Mouse (Mus musculus) liver, embryonic 11.5 days (tissue): ENCODE results near the gene Fbxl8. TPM values are rescaled to one million over a fixed set of nuclear protein-coding genes. Genes with fewer than 3 reads are reported as not detected.

Experiments used
- ATAC-seq: fragments of 200-750 bp; cut with Nextera tagmentation; replicated peaks from 2 replicates; pipeline ENCODE4 v1.8.0; 2017; ENCODE audit warnings: moderate number of reproducible peaks, mild to moderate bottlenecking, moderate TSS enrichment, moderate library complexity; ENCODE audit not compliant: low FRiP score
- DNase-seq: peaks from one replicate; pipeline ENCODE4 v3.0.0-alpha.2; 2017; ENCODE audit warnings: low spot score
- H3K27ac ChIP-seq: fragments of 300-500 bp; sonication (generic); 2 replicates; pipeline ENCODE4 v1.5.1; 2014; ENCODE audit warnings: mild to moderate bottlenecking, low read depth, low read length, control low read depth
- H3K27me3 ChIP-seq: fragments of 300-500 bp; sonication (generic); replicated peaks from 2 replicates; pipeline ENCODE4 v1.6.1; 2014; ENCODE audit warnings: low read length, mixed read lengths; ENCODE audit not compliant: control insufficient read depth, insufficient read depth
- H3K36me3 ChIP-seq: fragments of 300-500 bp; sonication (generic); 2 replicates; pipeline ENCODE4 v1.6.1; 2014; ENCODE audit warnings: mild to moderate bottlenecking, low read length, moderate library complexity, mixed read lengths; ENCODE audit not compliant: control insufficient read depth, insufficient read depth
- H3K4me1 ChIP-seq: fragments of 300-500 bp; sonication (generic); replicated peaks from 2 replicates; pipeline ENCODE4 v1.6.1; 2014; ENCODE audit warnings: low read length, mixed read lengths; ENCODE audit not compliant: control insufficient read depth, insufficient read depth
- H3K4me2 ChIP-seq: fragments of 300-500 bp; sonication (generic); 2 replicates; pipeline ENCODE4 v1.6.1; 2014; ENCODE audit warnings: mild to moderate bottlenecking, control low read depth, moderate library complexity
- H3K4me3 ChIP-seq: fragments of 300-500 bp; sonication (generic); 2 replicates; pipeline ENCODE4 v1.5.1; 2014; ENCODE audit warnings: low read depth, low read length, control low read depth
- H3K9ac ChIP-seq: fragments of 300-500 bp; sonication (generic); 2 replicates; pipeline ENCODE4 v1.6.1; 2014; ENCODE audit warnings: low read depth, low read length, control low read depth
- H3K9me3 ChIP-seq: fragments of 300-500 bp; sonication (generic); 2 replicates; pipeline ENCODE4 v1.6.1; 2016; ENCODE audit warnings: low read length, inconsistent platforms, mixed read lengths; ENCODE audit not compliant: control insufficient read depth
- WGBS: fragments of 180-500 bp; shearing (Covaris S2); extraction: QIAGEN DNeasy Blood & Tissue Kit; methylation state at CpG from one replicate; pipeline ENCODE4 v1.1.7; 2014; 5-methylcytosine and 5-hydroxymethylcytosine counted together
- polyA plus RNA-seq: library from polyadenylated mRNA; unstranded; fragments of >200 nt; fragmentation: Nextera tagmentation; extraction: Ambion mirVana; gene quantifications from 2 replicates; pipeline ENCODE4 v1.2.1, GENCODE M21; 2014

Gene Fbxl8
- polyA plus RNA-seq, 1 experiment from 2014 or later = 2.0 TPM

GRCm38 (mm10) chr8:105254152-105254965, 10.1 kb upstream of the Fbxl8 start:
- peaks cover 23% of the 10 kb centered on the region for H3K4me1 ChIP-seq
- H3K9ac ChIP-seq = peak overlapping the region; percentile 76
- H3K9me3 ChIP-seq = no peaks in the 10 kb centered on the region
- ATAC-seq (peak; percentile 88), DNase-seq (peak; percentile 91)
- peak overlapping the region; percentile 66 for H3K4me3 ChIP-seq
- WGBS = under 1% methylated on average over 73 of the region's 74 CpGs
- H3K4me2 ChIP-seq = peak overlapping the region; percentile 99
- peaks cover 17% of the 10 kb centered on the region for H3K27me3 ChIP-seq
- peak overlapping the region; percentile 65 for H3K27ac ChIP-seq
- peaks cover 13% of the 10 kb centered on the region; the same call in 1 of the 2 replicates for H3K36me3 ChIP-seq

GRCm38 (mm10) chr8:105254966-105255350, 9.5 kb upstream of the Fbxl8 start, which contains the start of gene B3gnt9:
TSS of gene B3gnt9 (minus strand) at chr8:105255153.
- DNase-seq = peak; percentile 72
- Histone ChIP-seq H3K4me2 (peak within 1 kb of the TSS; percentile 99), H3K4me3 (peak within 1 kb of the TSS; percentile 66), H3K9ac (peak within 1 kb of the TSS; percentile 76), H3K36me3 (peaks cover 11% of the 10 kb centered on the region; the same call in 1 of the 2 replicates), H3K27ac (peak within 1 kb of the TSS; percentile 65), H3K4me1 (peaks cover 29% of the 10 kb centered on the region), H3K9me3 (no peaks in the 10 kb centered on the region), H3K27me3 (peaks cover 23% of the 10 kb centered on the region)
- peak; percentile 83 for ATAC-seq
- under 1% methylated on average over 14 of the region's 14 CpGs for WGBS

- WGBS = 66% methylated on average over 7 of the region's 7 CpGs
- Histone ChIP-seq H3K27ac (no peak overlapping the region), H3K36me3 (no peaks in the 10 kb centered on the region), H3K4me3 (no peak overlapping the region), H3K27me3 (peaks cover 29% of the 10 kb centered on the region), H3K9ac (no peak overlapping the region), H3K4me2 (no peak overlapping the region), H3K9me3 (no peaks in the 10 kb centered on the region), H3K4me1 (peaks cover 31% of the 10 kb centered on the region)
- no peak for ATAC-seq
- DNase-seq = no peak
These were observed 6.9 kb upstream of the Fbxl8 start for GRCm38 (mm10) chr8:105257318-105258114.

GRCm38 (mm10) chr8:105258911-105259720, 5.3 kb upstream of the Fbxl8 start:
- peak overlapping the region; percentile 78 for H3K4me2 ChIP-seq
- ATAC-seq (peak; percentile 3; the same call in 1 of the 2 replicates), DNase-seq (no peak)
- peak overlapping the region; percentile 39 for H3K4me3 ChIP-seq
- no peaks in the 10 kb centered on the region for H3K9me3 ChIP-seq
- WGBS = 14% methylated on average over 55 of the region's 55 CpGs
- H3K9ac ChIP-seq = 0 out of 2 replicates have a peak overlapping the region, but pooled peaks have one; percentile 12
- no peaks in the 10 kb centered on the region for H3K36me3 ChIP-seq
- peaks cover 29% of the 10 kb centered on the region for H3K27me3 ChIP-seq
- H3K4me1 ChIP-seq = peaks cover 30% of the 10 kb centered on the region
- no peak overlapping the region for H3K27ac ChIP-seq

GRCm38 (mm10) chr8:105259721-105260320, 4.6 kb upstream of the Fbxl8 start:
- H3K9me3 ChIP-seq = no peaks in the 10 kb centered on the region
- H3K27ac ChIP-seq = no peak overlapping the region
- peaks cover 30% of the 10 kb centered on the region for H3K4me1 ChIP-seq
- peak; percentile 44 for ATAC-seq
- H3K4me3 ChIP-seq = peak overlapping the region; percentile 39
- peak; percentile 84 for DNase-seq
- H3K4me2 ChIP-seq = peak overlapping the region; percentile 78
- WGBS = 4% methylated on average over 30 of the region's 30 CpGs
- 0 out of 2 replicates have a peak overlapping the region, but pooled peaks have one; percentile 12 for H3K9ac ChIP-seq
- no peaks in the 10 kb centered on the region for H3K36me3 ChIP-seq
- H3K27me3 ChIP-seq = peaks cover 29% of the 10 kb centered on the region

GRCm38 (mm10) chr8:105260371-105261099, 3.9 kb upstream of the Fbxl8 start:
- no peak overlapping the region for H3K27ac ChIP-seq
- H3K27me3 ChIP-seq = peaks cover 30% of the 10 kb centered on the region
- ATAC-seq (no peak), DNase-seq (no peak)
- no peak overlapping the region for H3K9ac ChIP-seq
- no peaks in the 10 kb centered on the region for H3K9me3 ChIP-seq
- no peaks in the 10 kb centered on the region for H3K36me3 ChIP-seq
- peaks cover 30% of the 10 kb centered on the region for H3K4me1 ChIP-seq
- H3K4me2 ChIP-seq = peak overlapping the region; percentile 78
- WGBS = 73% methylated on average over 7 of the region's 7 CpGs
- H3K4me3 ChIP-seq = no peak overlapping the region

GRCm38 (mm10) chr8:105261326-105261980, 3.0 kb upstream of the Fbxl8 start:
- Histone ChIP-seq H3K9ac (no peak overlapping the region), H3K27ac (no peak overlapping the region), H3K27me3 (peaks cover 31% of the 10 kb centered on the region), H3K4me2 (no peak overlapping the region), H3K4me1 (peaks cover 27% of the 10 kb centered on the region), H3K9me3 (peaks cover 5% of the 10 kb centered on the region; the same call in 1 of the 2 replicates), H3K36me3 (no peaks in the 10 kb centered on the region), H3K4me3 (no peak overlapping the region)
- ATAC-seq (no peak), DNase-seq (no peak)
- WGBS = 69% methylated on average over 12 of the region's 12 CpGs
